Mouse (Mus musculus): ENCODE measurements around the gene Tdrd12.
A peak's percentile ranks its signal among the peaks of the same experiment; 100 is the strongest.

The Tdrd12 gene

GRCm38 (mm10) chr7:35447996-35448846, 89.3 kb downstream of the Tdrd12 start, which contains the start of gene Slc7a9:
Slc7a9 (plus strand) TSS chr7:35448796.
- peak; percentile 2 for DNase-seq (ENCODE audit: low spot score)

GRCm38 (mm10) chr7:35447501-35447900, 90.0 kb downstream of the Tdrd12 start:
- DNase-seq (ENCODE audit: low spot score) = no peak

- DNase-seq (ENCODE audit: low spot score) = no peak
These were observed 102.3 kb downstream of the Tdrd12 start for GRCm38 (mm10) chr7:35435266-35435665.

GRCm38 (mm10) chr7:35428146-35428545, 109.4 kb downstream of the Tdrd12 start:
- DNase-seq (ENCODE audit: low spot score) = no peak

GRCm38 (mm10) chr7:35423071-35423470, 114.5 kb downstream of the Tdrd12 start:
- DNase-seq (ENCODE audit: low spot score) = no peak
